Mouse (Mus musculus) heart, adult 2 months (tissue): Measurements from ENCODE around the gene Cpt1b.

ENCODE experiments used
- CTCF ChIP-seq: fragments of 200-600 bp; IDR thresholded peaks from 2 replicates; pipeline ENCODE4 v1.8.1; 2022; ENCODE audit warnings: antibody characterized with exemption, mild to moderate bottlenecking, moderate library complexity
- EP300 ChIP-seq: fragments of 200-500 bp; IDR thresholded peaks from 2 replicates; pipeline ENCODE4 v1.6.1; 2011; ENCODE audit warnings: low read depth, low read length, control low read depth; ENCODE audit not compliant: insufficient read depth

GRCm38 (mm10) chr15:89373027-89373761, 52.5 kb downstream of the Cpt1b start:
- peak; percentile 78 for TF ChIP-seq CTCF
- no peak for TF ChIP-seq EP300
